Mouse (Mus musculus) stomach, embryonic 15.5 days (tissue): ENCODE results near the gene Ppm1k. TPM values are rescaled to one million over a fixed set of nuclear protein-coding genes. Genes with fewer than 3 reads are reported as not detected.

Experiments
- polyA plus RNA-seq: library from polyadenylated mRNA; unstranded; fragments of >200 nt; fragmentation: Nextera tagmentation; extraction: Ambion mirVana; gene quantifications from 2 replicates; pipeline ENCODE4 v1.2.1, GENCODE M21; 2015

The Ppm1k gene
- polyA plus RNA-seq, 1 experiment from 2014 or later, result 4.9 TPM

Other genes starting within 250 kb of the Ppm1k start
- gene Vmn1r16, start 206.0 kb downstream of the Ppm1k start, polyA plus RNA-seq, result not detected in 2 replicates
- not detected in 2 replicates for gene Vmn1r17, start 171.7 kb downstream of the Ppm1k start, polyA plus RNA-seq
- gene Vmn1r18, start 139.7 kb downstream of the Ppm1k start, polyA plus RNA-seq, result not detected in 2 replicates
- gene Vmn1r19, start 131.7 kb downstream of the Ppm1k start, polyA plus RNA-seq, result not detected in 2 replicates
- gene Vmn1r20, start 106.5 kb downstream of the Ppm1k start, polyA plus RNA-seq, result not detected in 2 replicates
- 2.6 and 3.5 TPM in 2 replicates for gene Herc6, start 45.5 kb upstream of the Ppm1k start, polyA plus RNA-seq
- 18.1 and 18.2 TPM in 2 replicates for gene Pyurf, start 156.6 kb upstream of the Ppm1k start, polyA plus RNA-seq
- 19.5 and 21.6 TPM in 2 replicates for gene Lancl2, start 167.1 kb upstream of the Ppm1k start, polyA plus RNA-seq